Mouse (Mus musculus): ENCODE measurements around the gene Pxdn. TPM values are rescaled to one million over a fixed set of nuclear protein-coding genes. Genes with fewer than 3 reads are reported as not detected.

Gene Pxdn
- polyA plus RNA-seq (2012; rRNA removed) = 98.5 and 98.6 TPM in 2 replicates

- no peak for DNase-seq (ENCODE audit: low read depth)
These were observed at the start of gene Pxdn for GRCm38 (mm10) chr12:29937308-29937707. TSS of gene Pxdn (plus strand) at chr12:29937608.

GRCm38 (mm10) chr12:29894669-29895068 lies 42.7 kb upstream of the Pxdn start:
- DNase-seq (ENCODE audit: low read depth) = no peak

GRCm38 (mm10) chr12:29897533-29898085 lies 39.8 kb upstream of the Pxdn start:
- DNase-seq (ENCODE audit: low read depth) = no peak

GRCm38 (mm10) chr12:29904101-29904874 lies 33.1 kb upstream of the Pxdn start:
- DNase-seq (ENCODE audit: low read depth) = peak; percentile 90

- DNase-seq (ENCODE audit: low read depth) = no peak
These were observed 30.4 kb upstream of the Pxdn start for GRCm38 (mm10) chr12:29907056-29907455.

GRCm38 (mm10) chr12:29916139-29916538 lies 21.3 kb upstream of the Pxdn start:
- DNase-seq (ENCODE audit: low read depth) = no peak

- DNase-seq (ENCODE audit: low read depth) = no peak
These were observed 20.6 kb upstream of the Pxdn start for GRCm38 (mm10) chr12:29916807-29917206.

GRCm38 (mm10) chr12:29920298-29920697 lies 17.1 kb upstream of the Pxdn start:
- DNase-seq (ENCODE audit: low read depth) = no peak

GRCm38 (mm10) chr12:29921481-29921880 lies 15.9 kb upstream of the Pxdn start:
- no peak for DNase-seq (ENCODE audit: low read depth)

GRCm38 (mm10) chr12:29926896-29927295 lies 10.5 kb upstream of the Pxdn start:
- no peak for DNase-seq (ENCODE audit: low read depth)

GRCm38 (mm10) chr12:29930591-29930990 lies 6.8 kb upstream of the Pxdn start:
- DNase-seq (ENCODE audit: low read depth) = no peak

GRCm38 (mm10) chr12:29932951-29933350 lies 4.5 kb upstream of the Pxdn start:
- DNase-seq (ENCODE audit: low read depth) = no peak

GRCm38 (mm10) chr12:29933501-29933900 lies 3.9 kb upstream of the Pxdn start:
- DNase-seq (ENCODE audit: low read depth) = no peak

GRCm38 (mm10) chr12:29934120-29934581 lies 3.3 kb upstream of the Pxdn start:
- no peak for DNase-seq (ENCODE audit: low read depth)

- DNase-seq (ENCODE audit: low read depth) = no peak
These were observed 505 bp downstream of the Pxdn start for GRCm38 (mm10) chr12:29937851-29938375.

- DNase-seq (ENCODE audit: low read depth) = no peak
These were observed 1.1 kb downstream of the Pxdn start for GRCm38 (mm10) chr12:29938376-29939041.

GRCm38 (mm10) chr12:29939261-29939671 lies 1.9 kb downstream of the Pxdn start:
- no peak for DNase-seq (ENCODE audit: low read depth)

- no peak for DNase-seq (ENCODE audit: low read depth)
These were observed 5.0 kb downstream of the Pxdn start for GRCm38 (mm10) chr12:29942435-29942834.

- no peak for DNase-seq (ENCODE audit: low read depth)
These were observed 7.2 kb downstream of the Pxdn start for GRCm38 (mm10) chr12:29944650-29945049.

GRCm38 (mm10) chr12:29945182-29945743 lies 7.9 kb downstream of the Pxdn start:
- no peak for DNase-seq (ENCODE audit: low read depth)

GRCm38 (mm10) chr12:29951043-29951442 lies 13.6 kb downstream of the Pxdn start:
- DNase-seq (ENCODE audit: low read depth) = no peak

GRCm38 (mm10) chr12:29951485-29951884 lies 14.1 kb downstream of the Pxdn start:
- no peak for DNase-seq (ENCODE audit: low read depth)

Measured in gonadal fat pad, adult 2 months (tissue).